Mouse (Mus musculus) adrenal gland, postnatal 14 days (tissue): ENCODE data around the gene Pla2g2c. TPM values are rescaled to one million over a fixed set of nuclear protein-coding genes. Genes with fewer than 3 reads are reported as not detected.

Source experiments
- DNase-seq: peaks from one replicate; pipeline ENCODE4 v3.0.0; 2021; ENCODE audit warnings: mixed read lengths
- long read RNA-seq, 2 experiments: library from polyadenylated mRNA; stranded (forward); transcript quantifications; one replicate each; pipeline ENCODE4 v2.0.0; 2021
- total RNA-seq: library from RNA; stranded (reverse); gene quantifications from 2 replicates; pipeline ENCODE4 v1.2.3, GENCODE M21; 2021

Pla2g2c gene
- not detected in 2 replicates for total RNA-seq
- long read RNA-seq, experiment 1, result 0 reads
- long read RNA-seq, experiment 2, result 0 reads

GRCm38 (mm10) chr4:138724354-138725126 is at the start of gene Pla2g2c:
Gene Pla2g2c, plus strand, starts transcription at chr4:138724792.
- no peak for DNase-seq

DNA sequence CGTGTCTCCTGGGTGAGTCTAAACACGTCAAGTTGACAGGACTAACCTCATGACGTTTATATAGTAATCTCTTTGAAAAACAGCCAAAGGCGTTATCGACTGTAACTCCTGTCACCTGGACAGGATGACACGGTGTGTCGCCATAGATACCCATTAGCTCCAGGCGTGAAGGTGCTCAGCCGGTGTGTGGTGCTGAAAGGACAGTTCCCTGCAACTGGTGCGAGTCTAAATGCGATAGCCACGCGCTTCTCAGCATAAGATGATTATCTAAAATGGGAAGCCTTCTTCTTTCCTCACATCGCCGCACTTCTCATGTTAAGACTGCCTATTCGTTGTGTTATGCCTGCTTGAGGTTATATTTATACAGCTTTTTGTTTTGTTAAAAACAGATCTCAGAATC is 48.1 kb upstream of the Pla2g2c start:
- peak; percentile 53 for DNase-seq

GRCm38 (mm10) chr4:138677579-138677978 is 47.0 kb upstream of the Pla2g2c start:
- DNase-seq, result no peak

DNA sequence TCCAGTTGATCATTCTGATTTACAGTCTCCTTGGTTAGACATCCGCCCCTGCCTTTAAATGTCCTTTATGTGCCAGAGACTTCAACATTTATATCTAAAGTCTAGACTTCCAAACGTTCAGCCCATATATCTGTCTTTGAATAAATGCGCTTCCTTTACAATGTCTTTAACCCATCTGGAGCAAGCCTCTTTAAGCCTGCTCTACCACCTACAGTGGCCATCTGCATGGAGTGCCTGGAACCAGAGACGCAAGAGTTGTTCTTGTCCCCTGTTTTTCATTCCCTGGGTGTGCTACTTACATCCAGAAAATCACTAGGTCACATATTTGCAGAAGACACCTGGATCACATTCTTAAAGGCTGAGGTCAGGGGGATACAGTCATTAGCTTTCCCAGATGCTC is 44.5 kb upstream of the Pla2g2c start:
- no peak for DNase-seq

DNA sequence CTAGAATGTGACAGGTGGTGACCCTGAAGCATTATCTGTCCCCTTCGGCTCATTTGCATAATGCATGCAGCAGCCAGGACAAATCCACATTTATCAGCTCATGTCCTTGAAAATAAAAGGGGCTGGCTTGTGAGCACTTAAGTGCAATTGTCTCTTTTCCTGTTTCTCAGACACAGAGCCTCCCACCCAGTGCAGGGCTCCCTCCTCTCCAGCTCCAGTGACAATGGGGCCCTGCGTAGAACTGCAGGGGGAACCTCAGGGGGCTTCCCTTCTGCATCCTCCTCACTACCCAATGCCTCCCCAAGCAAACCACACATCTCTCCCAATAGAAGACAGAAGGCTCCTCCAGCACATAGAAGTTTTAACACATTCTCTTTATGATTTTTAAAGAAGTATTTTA is 41.8 kb upstream of the Pla2g2c start:
- DNase-seq, result no peak

DNA sequence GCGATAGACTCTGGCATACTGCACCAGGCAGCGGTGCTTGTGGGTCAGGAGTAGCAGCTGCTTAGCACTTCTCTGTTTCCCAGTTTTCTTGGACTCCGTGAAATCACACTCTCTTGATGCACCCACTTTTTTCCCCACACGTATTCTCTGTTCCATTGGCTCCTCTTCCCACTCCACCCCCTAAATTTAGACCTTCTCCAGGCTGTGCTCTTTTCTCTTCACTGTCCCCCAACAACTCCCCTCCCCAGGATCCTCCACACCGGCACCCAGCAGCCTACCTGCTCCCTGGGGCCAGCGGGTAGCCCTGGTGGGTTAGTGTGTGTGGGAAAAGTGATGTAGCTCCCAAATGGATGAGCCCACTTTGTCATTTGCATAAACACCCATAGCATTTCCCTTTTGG is 38.8 kb upstream of the Pla2g2c start:
- DNase-seq, result no peak

DNA sequence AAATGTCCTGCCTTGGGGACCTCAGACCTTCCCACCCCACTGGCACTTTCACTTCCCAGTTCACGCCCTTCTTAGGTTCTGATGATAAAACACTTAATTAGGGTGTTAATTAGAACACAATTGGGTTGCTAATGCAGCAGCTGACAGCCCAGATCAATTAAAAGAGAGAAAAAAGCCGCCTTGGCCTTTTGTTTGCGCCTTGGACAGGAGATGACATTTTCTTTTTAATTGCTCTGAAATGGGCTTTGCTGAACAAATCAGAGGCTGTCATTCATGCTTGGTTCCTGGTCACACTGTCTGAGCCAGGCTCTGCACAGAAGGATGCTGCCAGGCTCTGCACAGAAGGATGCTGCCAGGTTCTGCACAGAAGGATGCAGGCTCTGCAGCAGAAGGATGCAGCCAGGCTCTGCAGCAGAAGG is 35.5 kb upstream of the Pla2g2c start:
- no peak for DNase-seq

DNA sequence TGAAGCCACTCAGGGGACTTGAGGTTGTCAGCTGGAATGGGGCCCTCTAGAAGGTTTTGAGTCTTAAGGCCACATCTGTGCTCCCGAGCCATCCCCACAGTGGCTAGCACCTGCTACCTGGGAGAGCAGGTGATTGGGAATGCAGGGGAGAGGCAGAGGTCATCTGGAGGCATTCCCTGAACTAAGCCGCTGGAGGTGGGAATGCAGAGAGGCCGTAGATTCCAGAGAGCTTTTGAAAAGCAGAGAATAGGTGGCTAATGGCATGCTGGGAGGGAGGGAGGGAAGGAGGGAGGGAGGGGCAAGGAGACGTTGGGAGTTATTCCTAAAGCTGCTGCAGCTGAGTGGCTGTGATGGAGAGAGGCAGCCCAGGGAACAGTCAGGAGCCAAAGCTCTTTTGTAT is 34.0 kb upstream of the Pla2g2c start:
- DNase-seq, result no peak

- no peak for DNase-seq
These were observed 33.0 kb upstream of the Pla2g2c start for GRCm38 (mm10) chr4:138691443-138692181.

GRCm38 (mm10) chr4:138693043-138693692 is 31.4 kb upstream of the Pla2g2c start:
- DNase-seq, result no peak

DNA sequence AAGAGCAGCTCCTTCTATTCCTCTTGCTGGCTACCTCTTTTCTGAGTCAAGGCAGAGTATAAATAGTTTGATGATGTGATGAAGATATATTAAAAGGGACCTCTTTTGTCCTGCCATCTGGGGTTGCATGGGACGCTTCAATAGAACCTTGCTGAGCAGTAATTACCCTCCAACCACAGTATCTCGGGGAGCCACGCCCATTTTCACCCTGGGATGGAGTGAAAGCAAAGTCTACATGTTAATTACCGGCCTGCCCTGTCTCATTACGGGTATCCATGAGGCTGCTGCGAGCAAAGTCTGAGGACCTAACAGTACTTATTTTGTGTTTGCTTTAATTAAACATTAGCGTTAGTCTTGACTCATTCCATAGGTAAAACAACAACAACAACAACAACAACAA is 27.9 kb upstream of the Pla2g2c start:
- DNase-seq, result no peak

DNA sequence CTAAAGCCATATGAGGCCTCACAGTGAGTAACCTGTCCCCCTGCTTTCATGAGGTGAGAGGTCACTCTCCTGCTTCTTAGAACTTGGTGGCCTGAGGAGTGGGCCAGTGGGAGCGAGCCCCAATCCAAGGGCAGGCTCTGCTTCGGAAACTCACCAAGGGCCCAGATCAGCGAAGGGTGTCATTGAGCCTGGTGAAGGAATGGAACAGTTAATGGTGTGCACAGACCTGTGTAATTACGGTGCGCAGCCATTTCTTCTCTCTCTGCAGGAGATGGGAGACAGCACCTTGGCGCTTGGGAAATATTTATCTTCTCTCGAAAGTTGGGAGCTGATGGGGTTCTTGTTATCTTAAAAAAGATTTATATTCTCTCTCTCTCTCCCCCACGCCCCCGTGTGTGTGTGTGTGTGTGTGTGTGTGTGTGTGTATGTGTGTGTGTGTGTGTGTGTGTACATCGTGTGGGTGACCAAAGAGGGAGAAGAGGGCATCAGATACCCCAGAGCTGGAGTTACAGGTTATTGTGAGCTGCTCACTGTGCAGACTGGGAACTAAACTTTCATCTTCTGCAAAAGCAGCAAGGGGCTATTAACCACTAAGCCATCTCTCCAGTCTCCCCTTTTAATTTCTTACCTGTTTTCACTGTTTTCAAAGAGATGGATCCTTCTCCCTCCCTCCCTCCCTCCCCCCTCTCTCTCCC is 27.3 kb upstream of the Pla2g2c start:
- no peak for DNase-seq

DNA sequence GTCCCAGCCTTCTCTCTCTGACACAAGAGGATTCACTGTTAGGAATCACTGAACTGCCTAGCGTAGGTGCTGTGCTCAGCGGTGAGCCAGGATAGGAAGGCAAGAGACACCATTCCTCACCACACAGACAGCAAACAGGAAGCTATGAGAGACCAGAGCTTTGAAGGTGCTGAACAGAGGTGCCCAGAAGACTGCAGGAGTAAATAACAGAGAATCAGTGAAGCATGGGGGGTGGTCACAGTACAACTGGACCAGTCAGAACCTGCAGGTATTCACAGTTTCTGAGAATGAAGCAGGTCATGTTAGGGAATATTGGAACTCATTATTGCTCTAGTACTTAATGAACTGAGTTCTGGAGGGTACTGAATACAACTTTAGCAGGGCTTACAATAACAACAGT is 26.3 kb upstream of the Pla2g2c start:
- DNase-seq, result no peak

DNA sequence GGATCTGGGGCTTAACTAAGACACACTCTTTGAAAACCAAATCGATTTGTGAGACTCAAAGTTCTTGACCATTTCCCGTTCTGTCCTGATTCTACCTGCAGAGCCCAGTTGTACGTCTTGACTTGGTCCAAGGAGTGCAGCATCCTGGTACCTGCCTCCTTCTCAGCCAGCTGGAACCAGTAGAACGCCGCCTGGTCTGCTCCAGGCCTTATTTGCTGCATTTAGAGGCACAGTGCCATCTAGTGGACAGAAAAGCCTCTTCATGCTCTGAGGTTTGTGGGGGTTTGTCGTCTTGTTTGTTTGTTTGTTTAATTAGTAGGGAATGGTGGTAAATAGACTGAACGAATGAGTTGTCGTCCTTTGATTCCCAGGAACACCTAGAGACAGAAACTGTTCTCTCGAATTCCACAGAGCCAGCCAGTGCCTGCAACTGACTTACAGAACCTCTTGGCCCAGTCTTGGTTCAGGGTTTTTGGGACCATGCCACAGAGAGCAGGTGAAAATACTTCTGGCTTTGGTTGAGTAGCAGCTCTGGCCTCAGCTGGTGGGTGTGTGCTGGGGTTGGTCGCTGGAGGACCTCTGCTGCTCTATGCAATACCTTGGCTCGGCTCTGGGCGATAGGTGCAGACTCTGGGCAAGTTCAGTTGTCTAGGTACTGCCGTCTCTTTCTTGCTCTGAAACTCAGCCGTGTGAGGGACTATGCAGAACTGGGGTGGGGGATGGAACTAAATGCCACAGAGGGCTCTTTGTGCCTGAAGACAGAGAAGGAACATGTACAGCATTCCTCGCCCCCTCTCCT is 24.2 kb upstream of the Pla2g2c start:
- peak; percentile 68 for DNase-seq

DNA sequence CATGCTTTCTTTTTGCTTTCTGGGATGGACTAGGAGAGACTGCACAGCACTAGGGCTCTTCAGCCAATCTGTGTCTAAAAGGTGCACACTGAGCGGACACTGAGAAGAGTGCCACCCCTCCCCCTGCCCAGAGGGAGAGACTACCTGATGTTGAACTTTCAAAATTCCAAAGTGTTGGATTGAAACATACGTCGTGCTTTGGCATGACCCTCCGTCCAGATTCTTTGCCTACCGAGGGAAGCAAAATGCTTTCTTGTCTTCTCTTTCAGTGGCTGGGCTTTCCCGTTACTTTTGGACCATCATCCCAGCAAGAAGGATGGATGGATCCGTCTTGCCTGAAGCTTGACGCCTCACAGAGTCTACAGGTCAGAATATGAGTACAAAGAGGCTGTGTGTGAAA is 23.5 kb upstream of the Pla2g2c start:
- no peak for DNase-seq

DNA sequence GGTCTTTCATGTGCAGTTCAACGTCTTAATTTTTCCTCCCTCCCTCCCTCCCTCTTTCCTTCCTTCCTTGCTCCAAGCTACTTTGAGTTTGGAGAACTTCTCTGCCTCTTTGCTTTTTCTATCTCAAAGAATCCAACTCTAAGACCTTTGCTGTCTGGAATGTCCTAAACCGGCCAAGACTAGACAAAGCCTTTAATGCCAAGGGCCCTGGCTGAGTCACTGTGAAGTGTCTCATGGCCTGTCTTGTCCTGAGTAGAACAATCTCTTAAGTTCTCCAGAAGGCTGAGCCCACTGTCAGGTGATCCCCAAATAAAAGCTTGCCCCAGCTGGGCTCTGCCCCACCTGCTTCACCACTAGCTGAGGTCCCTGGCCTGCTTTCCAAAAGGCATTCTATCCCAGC is 22.6 kb upstream of the Pla2g2c start:
- no peak for DNase-seq

GRCm38 (mm10) chr4:138702528-138702927 is 22.1 kb upstream of the Pla2g2c start:
- DNase-seq, result no peak

DNA sequence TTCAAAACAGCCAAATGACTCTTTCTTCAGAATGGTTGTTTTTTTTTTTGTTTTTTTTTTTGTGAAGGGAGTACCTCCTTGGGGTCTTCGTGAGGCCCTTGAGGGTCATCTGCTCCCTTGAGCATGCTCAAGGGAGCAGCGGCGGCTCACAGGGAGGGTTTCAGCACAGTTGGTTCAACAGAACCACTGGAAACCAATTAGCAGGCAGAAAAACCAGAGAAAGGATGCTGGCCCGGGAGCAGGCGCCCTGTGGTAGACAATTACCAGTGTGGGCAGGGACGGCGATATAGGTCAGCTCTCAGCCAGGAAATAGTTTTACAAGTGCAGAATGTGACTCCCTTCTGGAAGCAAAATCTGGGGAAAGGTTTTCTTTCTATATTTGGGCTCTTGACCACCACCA is 21.0 kb upstream of the Pla2g2c start:
- DNase-seq, result no peak

- no peak for DNase-seq
These were observed 20.4 kb upstream of the Pla2g2c start for GRCm38 (mm10) chr4:138704169-138704568.

DNA sequence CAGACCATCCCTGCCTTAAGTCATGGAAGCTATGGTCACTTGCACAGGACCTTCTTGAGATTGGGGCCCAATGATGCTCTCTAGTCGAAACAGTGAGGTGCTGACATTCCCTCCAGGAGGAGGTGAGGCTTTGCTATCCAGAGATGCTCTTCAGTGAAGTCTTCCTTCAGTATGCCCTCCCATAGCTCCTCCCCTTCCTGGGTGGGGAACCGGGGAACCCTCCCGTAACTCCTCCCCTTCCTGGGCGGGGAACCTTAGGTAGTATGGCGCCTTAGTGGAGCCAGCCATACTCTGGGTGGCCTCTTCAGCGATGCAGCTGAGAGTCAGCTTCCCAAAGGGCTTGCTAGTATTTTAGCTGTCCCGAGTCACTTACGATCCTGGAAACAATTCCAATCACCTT is 18.0 kb upstream of the Pla2g2c start:
- no peak for DNase-seq

- peak; percentile 79 for DNase-seq
These were observed 16.0 kb upstream of the Pla2g2c start for GRCm38 (mm10) chr4:138708636-138709035.

DNA sequence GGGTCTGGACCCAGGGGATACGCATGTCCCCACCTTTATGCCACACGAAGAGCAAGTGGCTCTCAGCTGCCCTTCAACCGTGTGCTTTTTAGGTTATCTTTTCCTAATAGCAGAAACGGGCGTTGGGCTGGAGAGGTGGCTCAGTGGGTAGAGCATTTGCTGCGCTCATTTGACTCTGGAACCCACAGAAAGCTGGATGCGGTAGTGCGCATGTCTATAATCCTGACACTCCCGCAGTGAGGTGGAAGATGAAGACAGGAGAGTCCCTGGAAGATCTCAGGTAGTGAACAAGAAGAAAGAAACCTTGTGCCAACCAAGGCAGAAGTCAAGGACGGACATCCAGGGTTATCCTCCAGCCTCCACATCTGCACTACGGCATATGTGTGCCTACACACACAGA is 15.3 kb upstream of the Pla2g2c start:
- no peak for DNase-seq
